Mouse (Mus musculus) CH12F3 (cell line): ENCODE data around the gene Lrrc3b.

ENCODE experiments used
- in situ Hi-C: fragments of 300-500 bp; cut with MboI; formaldehyde crosslinking; loops from 2 replicates; pipeline ENCODE4 v1.14.3; 2020; ENCODE audit warnings: low sequenced_read_pairs

The Lrrc3b gene

GRCm38 (mm10) chr14:15331370-15331769 is 107.4 kb downstream of the Lrrc3b start:
- in situ Hi-C loops: no loop called here

GRCm38 (mm10) chr14:15330155-15330554 is 108.6 kb downstream of the Lrrc3b start:
- in situ Hi-C loops: no loop called here

DNA sequence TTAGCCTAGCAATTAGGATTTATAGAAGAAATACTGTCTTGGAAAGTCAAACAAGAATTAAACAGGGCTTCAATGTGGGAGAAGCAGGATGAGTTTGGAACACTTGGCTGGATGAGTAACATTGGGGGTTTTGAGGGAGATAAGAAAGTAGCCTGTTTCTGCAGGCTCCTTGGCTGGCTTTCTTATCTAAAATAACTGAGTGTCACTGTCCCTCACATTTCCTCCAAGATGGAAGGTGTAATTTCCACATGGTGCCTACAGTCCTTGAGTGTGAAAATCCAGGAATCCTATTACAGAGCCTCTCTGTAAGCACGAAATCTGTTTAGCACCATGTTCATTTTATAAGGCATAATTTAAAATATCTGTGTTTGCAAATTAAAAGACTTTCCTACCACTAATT is 112.9 kb downstream of the Lrrc3b start:
- in situ Hi-C loops: no loop called here

GRCm38 (mm10) chr14:15322441-15323123 is 116.2 kb downstream of the Lrrc3b start:
- in situ Hi-C loops: no loop called here

DNA sequence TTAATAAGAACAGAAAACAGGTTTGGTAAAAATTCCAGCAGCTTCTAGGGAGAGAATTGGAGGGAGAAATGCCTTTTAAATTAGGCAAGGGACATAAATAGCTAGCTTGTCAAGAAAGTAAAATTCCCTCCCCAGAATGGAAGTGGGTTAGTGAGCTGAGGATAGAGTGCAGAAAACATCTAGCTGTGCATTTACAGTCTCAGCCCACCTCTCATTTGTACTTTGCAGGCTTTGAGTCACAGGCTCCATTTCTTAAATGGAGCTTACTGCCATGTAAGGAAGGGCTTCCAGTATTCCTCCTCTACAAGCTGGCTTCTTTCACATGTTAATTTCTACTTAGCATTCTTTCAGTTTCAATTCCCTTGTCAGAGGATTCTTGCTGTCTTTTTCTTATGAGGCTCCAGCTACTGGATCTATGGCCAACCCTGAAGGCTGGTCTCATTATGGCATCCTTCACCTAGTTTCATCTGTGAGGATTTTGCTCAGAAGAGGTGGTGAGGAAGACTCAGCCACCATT is 119.3 kb downstream of the Lrrc3b start:
- in situ Hi-C loops: no loop called here

GRCm38 (mm10) chr14:15308576-15308975 is 130.2 kb downstream of the Lrrc3b start:
- in situ Hi-C loops: no loop called here
